Mouse (Mus musculus): Measurements from ENCODE around the gene Zfp597. TPM values are rescaled to one million over a fixed set of nuclear protein-coding genes. Genes with fewer than 3 reads are reported as not detected.
"Not testable (repeated sequence)": the region's sequence is repeated elsewhere in the genome, so short reads cannot be mapped to it uniquely, and the experiment has no call there.

Gene Zfp597
- total RNA-seq, 2 experiments from 2014 or later = 23.8 to 24.5 TPM

- intact Hi-C loops (cut with DNase I); DNase-seq (ENCODE audit: low spot score in 2 of 2): not testable (repeated sequence)
These were observed 69.7 kb downstream of the Zfp597 start for GRCm38 (mm10) chr16:3814667-3815066.

Small RNA genes lying within 50 kb of the gene (microRNA-seq; reads per million reads assigned to microRNA genes)
- 0 reads per million in 2 experiments for gene Gm23493

Other genes with a start within 250 kb of the Zfp597 start
- not detected for gene Mefv, start 166.5 kb downstream of the Zfp597 start, total RNA-seq (2021)
- 10 to 100 TPM; 14.8 to 19.4 TPM for gene Zfp263, start 140.5 kb downstream of the Zfp597 start, total RNA-seq (2021)
- not detected for gene Olfr15, start 53.7 kb downstream of the Zfp597 start, total RNA-seq (2021)
- 1 to 10 TPM; 4.7 to 5.0 TPM for gene Zfp174, start 37.3 kb downstream of the Zfp597 start, total RNA-seq (2021)
- gene Naa60, start 12.2 kb downstream of the Zfp597 start, total RNA-seq (2021) = 100 to 1,000 TPM; 126 to 140 TPM
- gene Gm20695, start 87 bp upstream of the Zfp597 start, total RNA-seq (2021) = under 1 TPM in 1 of 2 experiments, not detected in 1; 0.41 TPM
- gene 1700037C18Rik, start 24.1 kb upstream of the Zfp597 start, total RNA-seq (2021) = 10 to 100 TPM in 1 of 2 experiments, 1 to 10 TPM in 1; 4.9 to 11.0 TPM
- gene Cluap1, start 24.2 kb upstream of the Zfp597 start, total RNA-seq (2021) = 10 to 100 TPM; 27.0 to 29.9 TPM
- 1 to 10 TPM; 1.8 to 2.2 TPM for gene Nlrc3, start 92.1 kb upstream of the Zfp597 start, total RNA-seq (2021)
- gene Slx4, start 119.2 kb upstream of the Zfp597 start, total RNA-seq (2021) = 10 to 100 TPM; 49.7 to 56.8 TPM
- not detected for gene Dnase1, start 152.4 kb upstream of the Zfp597 start, total RNA-seq (2021)
- 10 to 100 TPM; 66.0 to 68.7 TPM for gene Trap1, start 193.3 kb upstream of the Zfp597 start, total RNA-seq (2021)